Mouse (Mus musculus) E14TG2a.4 (cell line): ENCODE measurements around the gene Myo3b.

Source experiments
- CTCF ChIP-seq: conservative IDR thresholded peaks from 2 replicates; pipeline ENCODE4 v1.5.1; 2014; ENCODE audit warnings: low read length
- NANOG ChIP-seq: IDR thresholded peaks from 2 replicates; pipeline ENCODE4 v1.6.1; 2014; ENCODE audit warnings: borderline replicate concordance, low read length, mixed read lengths

- TF ChIP-seq CTCF (no peak), NANOG (no peak)
Measured at GRCm38 (mm10) chr2:70119265-70119663, 80.3 kb downstream of the Myo3b start.
